Mouse (Mus musculus): ENCODE data around the gene Derl3. TPM values are rescaled to one million over a fixed set of nuclear protein-coding genes. Genes with fewer than 3 reads are reported as not detected.

Derl3 gene
- total and polyA plus RNA-seq, 2 experiments from 2014 or later = 0.41 TPM; not detected in 1

GRCm38 (mm10) chr10:75937851-75938643 lies 44.8 kb downstream of the Derl3 start:
- no peaks in the 10 kb centered on the region for H3K27me3 ChIP-seq (ENCODE audit: control insufficient read depth, insufficient read depth, low read length)
- H3K4me1 ChIP-seq (ENCODE audit: control insufficient read depth, insufficient read depth) = peaks cover 5% of the 10 kb centered on the region; the same call in 1 of the 2 replicates
- H3K9ac ChIP-seq (replicated peaks; ENCODE audit: low read depth, low read length) = no peak overlapping the region
- no peak for ATAC-seq (ENCODE audit: insufficient read depth, low read depth)
- TF ChIP-seq EP300 (IDR thresholded peaks at IDR 0.05; ENCODE audit: low read depth) = no peak
- no peak for TF ChIP-seq CTCF (IDR thresholded peaks at IDR 0.05; ENCODE audit: low read depth)
- DNase-seq (ENCODE audit: low spot score) = no peak
- H3K9me3 ChIP-seq (replicated peaks; ENCODE audit: control insufficient read depth, low read length) = no peaks in the 10 kb centered on the region
- peak overlapping the region; percentile 59 for H3K4me2 ChIP-seq (ENCODE audit: low read depth, low read length)
- H3K36me3 ChIP-seq (replicated peaks; ENCODE audit: control insufficient read depth, insufficient read depth, low read length) = no peaks in the 10 kb centered on the region
- 0 out of 2 replicates have a peak overlapping the region, but pooled peaks have one; percentile 16 for H3K27ac ChIP-seq (ENCODE audit: low read depth)
- peak overlapping the region; percentile 70 for H3K4me3 ChIP-seq (ENCODE audit: low read depth, low read length)
- WGBS = 42% methylated on average over 10 of the region's 10 CpGs

DNA sequence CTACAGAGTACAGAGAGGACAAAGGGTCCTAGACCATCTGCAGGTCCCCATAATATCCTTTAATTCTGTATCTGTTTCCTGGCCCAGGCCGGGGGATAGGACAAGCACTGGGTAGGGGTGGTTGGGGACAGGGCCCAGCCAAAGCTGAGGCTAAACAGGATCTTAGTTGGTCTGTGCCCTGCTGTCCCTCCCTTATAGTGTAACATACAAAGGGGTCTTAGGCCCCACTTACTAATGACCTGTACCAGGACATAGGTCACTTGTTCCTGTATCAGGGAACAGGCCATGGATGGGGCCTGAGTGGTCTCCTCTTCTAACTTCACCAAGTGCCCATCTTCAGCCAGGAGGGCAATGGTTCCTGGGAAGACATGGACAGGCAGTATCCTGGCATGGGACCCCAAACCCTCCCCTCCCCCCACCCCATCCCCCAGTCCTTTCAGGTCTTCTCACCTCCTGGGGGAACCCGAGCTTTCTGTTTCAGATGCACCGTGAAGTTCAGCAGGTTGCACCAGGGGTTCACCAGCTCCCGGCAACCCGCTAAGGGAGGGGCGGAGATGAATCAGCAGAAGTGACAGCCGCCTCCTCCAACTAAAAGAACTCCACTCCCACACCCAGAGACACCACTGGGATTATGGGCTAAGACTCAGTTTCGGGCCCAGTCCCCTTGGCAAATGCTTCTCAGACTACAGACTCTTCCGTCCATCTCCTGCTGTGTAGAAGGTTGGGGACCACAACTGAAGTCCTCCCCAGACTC lies 46.4 kb downstream of the Derl3 start:
- Histone ChIP-seq H3K4me1 (ENCODE audit: control insufficient read depth, insufficient read depth) (peaks cover 15% of the 10 kb centered on the region; the same call in 1 of the 2 replicates), H3K9me3 (replicated peaks; ENCODE audit: control insufficient read depth, low read length) (no peaks in the 10 kb centered on the region), H3K36me3 (replicated peaks; ENCODE audit: control insufficient read depth, insufficient read depth, low read length) (no peaks in the 10 kb centered on the region), H3K4me3 (ENCODE audit: low read depth, low read length) (no peak overlapping the region), H3K27me3 (ENCODE audit: control insufficient read depth, insufficient read depth, low read length) (no peaks in the 10 kb centered on the region), H3K27ac (ENCODE audit: low read depth) (no peak overlapping the region), H3K9ac (replicated peaks; ENCODE audit: low read depth, low read length) (no peak overlapping the region), H3K4me2 (ENCODE audit: low read depth, low read length) (no peak overlapping the region)
- WGBS = 54% methylated on average over 9 of the region's 9 CpGs
- no peak for ATAC-seq (ENCODE audit: insufficient read depth, low read depth)
- no peak for DNase-seq (ENCODE audit: low spot score)
- TF ChIP-seq CTCF (IDR thresholded peaks at IDR 0.05; ENCODE audit: low read depth) = no peak
- TF ChIP-seq EP300 (IDR thresholded peaks at IDR 0.05; ENCODE audit: low read depth) = no peak

- no peak for TF ChIP-seq CTCF (IDR thresholded peaks at IDR 0.05; ENCODE audit: low read depth)
- TF ChIP-seq EP300 (IDR thresholded peaks at IDR 0.05; ENCODE audit: low read depth) = no peak
- no peak within 1 kb of the TSS for H3K4me2 ChIP-seq (ENCODE audit: low read depth, low read length)
- no peak for DNase-seq (ENCODE audit: low spot score)
- H3K9ac ChIP-seq (replicated peaks; ENCODE audit: low read depth, low read length) = no peak within 1 kb of the TSS
- WGBS = 84% methylated on average over 5 of the region's 5 CpGs
- no peaks in the 10 kb centered on the region for H3K9me3 ChIP-seq (replicated peaks; ENCODE audit: control insufficient read depth, low read length)
- ATAC-seq (ENCODE audit: insufficient read depth, low read depth) = no peak
- H3K36me3 ChIP-seq (replicated peaks; ENCODE audit: control insufficient read depth, insufficient read depth, low read length) = no peaks in the 10 kb centered on the region
- H3K27me3 ChIP-seq (ENCODE audit: control insufficient read depth, insufficient read depth, low read length) = no peaks in the 10 kb centered on the region
- H3K4me1 ChIP-seq (ENCODE audit: control insufficient read depth, insufficient read depth) = peaks cover 15% of the 10 kb centered on the region; the same call in 1 of the 2 replicates
- H3K4me3 ChIP-seq (ENCODE audit: low read depth, low read length) = no peak within 1 kb of the TSS
- H3K27ac ChIP-seq (ENCODE audit: low read depth) = no peak within 1 kb of the TSS
Observed at GRCm38 (mm10) chr10:75940520-75940919, 47.3 kb downstream of the Derl3 start, which contains the start of gene Gm867. Gm867 (minus strand) TSS chr10:75940672.

DNA sequence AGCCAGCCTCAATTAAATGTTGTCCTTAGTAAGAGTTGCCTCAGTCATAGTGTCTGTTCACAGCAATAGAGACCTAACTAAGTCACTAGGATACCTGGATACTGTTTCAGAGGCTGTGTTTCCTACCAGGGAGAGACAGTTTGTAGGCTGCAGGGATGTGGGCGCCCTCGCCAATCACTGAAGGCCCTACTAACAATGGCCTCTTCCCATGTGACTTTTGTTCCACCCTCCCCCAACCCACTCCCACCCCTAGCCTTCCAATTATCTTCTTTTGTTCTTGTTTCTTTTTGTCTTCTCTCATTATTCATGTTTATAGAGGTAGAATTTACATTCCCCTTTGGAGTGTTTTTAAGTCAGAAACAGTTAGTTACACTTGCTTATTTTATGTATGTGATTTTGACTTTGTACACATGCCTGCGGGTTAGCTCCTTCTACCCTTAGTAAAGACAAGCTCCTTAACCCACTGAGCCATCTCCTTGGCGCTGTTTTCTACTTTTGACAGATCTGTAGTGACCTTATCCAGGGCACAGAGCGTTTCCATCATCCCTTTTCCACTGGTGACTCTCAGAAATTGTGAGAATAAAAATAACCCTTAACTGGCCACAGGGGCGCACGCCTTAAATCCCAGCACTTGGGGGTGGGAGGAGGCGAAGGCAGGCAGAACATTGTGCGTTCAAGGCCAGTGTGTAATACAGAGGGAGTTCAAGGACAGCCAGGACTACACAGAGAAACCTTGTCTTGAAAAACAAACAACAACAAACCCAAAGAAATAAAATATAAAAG lies 48.0 kb downstream of the Derl3 start:
- no peak for ATAC-seq (ENCODE audit: insufficient read depth, low read depth)
- Histone ChIP-seq H3K9ac (replicated peaks; ENCODE audit: low read depth, low read length) (no peak overlapping the region), H3K27ac (ENCODE audit: low read depth) (no peak overlapping the region), H3K27me3 (ENCODE audit: control insufficient read depth, insufficient read depth, low read length) (no peaks in the 10 kb centered on the region), H3K9me3 (replicated peaks; ENCODE audit: control insufficient read depth, low read length) (no peaks in the 10 kb centered on the region), H3K36me3 (replicated peaks; ENCODE audit: control insufficient read depth, insufficient read depth, low read length) (no peaks in the 10 kb centered on the region), H3K4me2 (ENCODE audit: low read depth, low read length) (no peak overlapping the region), H3K4me3 (ENCODE audit: low read depth, low read length) (no peak overlapping the region), H3K4me1 (ENCODE audit: control insufficient read depth, insufficient read depth) (peaks cover 15% of the 10 kb centered on the region; the same call in 1 of the 2 replicates)
- TF ChIP-seq CTCF (IDR thresholded peaks at IDR 0.05; ENCODE audit: low read depth) = no peak
- no peak for TF ChIP-seq EP300 (IDR thresholded peaks at IDR 0.05; ENCODE audit: low read depth)
- 71% methylated on average over 9 of the region's 9 CpGs for WGBS
- DNase-seq (ENCODE audit: low spot score) = no peak
